Mouse (Mus musculus): ENCODE results near the gene Pcid2.

GRCm38 (mm10) chr8:13122887-13123421 lies 17.7 kb upstream of the Pcid2 start:
- TF ChIP-seq CTCF (IDR thresholded peaks at IDR 0.05; ENCODE audit: low read depth): no peak
- TF ChIP-seq EP300 (IDR thresholded peaks at IDR 0.05; ENCODE audit: low read depth): peak; percentile 83

All from liver, postnatal 0 days (tissue).